Mouse (Mus musculus): Measurements from ENCODE around the gene Nol10. TPM values are rescaled to one million over a fixed set of nuclear protein-coding genes. Genes with fewer than 3 reads are reported as not detected.
"Not testable (repeated sequence)": the region's sequence is repeated elsewhere in the genome, so short reads cannot be mapped to it uniquely, and the experiment has no call there.

The Nol10 gene
- total and polyA plus RNA-seq, 2 experiments from 2014 or later = 2.2 to 7.6 TPM

- no peak overlapping the region for H3K4me3 ChIP-seq (ENCODE audit: low read depth, low read length)
- H3K27me3 ChIP-seq (ENCODE audit: control insufficient read depth, insufficient read depth, low read length) = 0 out of 2 replicates have a peak, but pooled peaks cover 5% of the 10 kb centered on the region
- TF ChIP-seq EP300 (IDR thresholded peaks at IDR 0.05; ENCODE audit: low read depth) = no peak
- no peak for TF ChIP-seq CTCF (IDR thresholded peaks at IDR 0.05; ENCODE audit: low read depth)
- H3K4me1 ChIP-seq (ENCODE audit: control insufficient read depth, insufficient read depth) = 0 out of 2 replicates have a peak, but pooled peaks cover 6% of the 10 kb centered on the region
- H3K9me3 ChIP-seq (replicated peaks; ENCODE audit: control insufficient read depth, low read length) = no peaks in the 10 kb centered on the region
- no peaks in the 10 kb centered on the region for H3K36me3 ChIP-seq (replicated peaks; ENCODE audit: control insufficient read depth, insufficient read depth, low read length)
- DNase-seq (ENCODE audit: low spot score) (no peak), ATAC-seq (ENCODE audit: insufficient read depth, low read depth) (no peak)
- 82% methylated on average over 4 of the region's 4 CpGs for WGBS
- H3K27ac ChIP-seq (ENCODE audit: low read depth) = no peak overlapping the region
- no peak overlapping the region for H3K4me2 ChIP-seq (ENCODE audit: low read depth, low read length)
- H3K9ac ChIP-seq (replicated peaks; ENCODE audit: low read depth, low read length) = no peak overlapping the region
Measured at GRCm38 (mm10) chr12:17450908-17451307, 102.7 kb downstream of the Nol10 start.

DNA sequence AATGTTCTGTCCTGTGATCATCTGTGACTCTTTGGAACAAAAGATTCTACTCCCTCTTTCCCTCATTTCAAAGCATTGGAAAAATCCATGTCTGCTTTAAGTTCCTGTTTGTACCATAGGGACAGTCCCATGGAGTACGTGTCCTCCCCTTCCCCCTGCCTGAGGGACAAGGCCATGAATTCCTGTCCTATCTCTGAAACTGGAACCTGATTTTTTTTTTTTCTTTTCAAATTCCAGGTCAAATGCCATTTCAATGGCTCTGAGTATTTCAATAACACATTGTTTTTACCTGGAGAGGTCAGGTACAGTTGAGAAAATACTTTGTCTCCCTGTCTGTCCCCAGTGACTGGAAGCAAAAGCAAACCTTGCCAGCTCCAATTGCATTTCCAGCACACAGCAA, 104.0 kb downstream of the Nol10 start:
- Histone ChIP-seq H3K4me2 (ENCODE audit: low read depth, low read length) (no peak overlapping the region), H3K36me3 (replicated peaks; ENCODE audit: control insufficient read depth, insufficient read depth, low read length) (no peaks in the 10 kb centered on the region), H3K9ac (replicated peaks; ENCODE audit: low read depth, low read length) (no peak overlapping the region), H3K27ac (ENCODE audit: low read depth) (no peak overlapping the region), H3K9me3 (replicated peaks; ENCODE audit: control insufficient read depth, low read length) (no peaks in the 10 kb centered on the region), H3K27me3 (ENCODE audit: control insufficient read depth, insufficient read depth, low read length) (0 out of 2 replicates have a peak, but pooled peaks cover under 1% of the 10 kb centered on the region), H3K4me1 (ENCODE audit: control insufficient read depth, insufficient read depth) (0 out of 2 replicates have a peak, but pooled peaks cover 6% of the 10 kb centered on the region), H3K4me3 (ENCODE audit: low read depth, low read length) (no peak overlapping the region)
- ATAC-seq (ENCODE audit: insufficient read depth, low read depth) (no peak), DNase-seq (ENCODE audit: low spot score) (no peak)
- WGBS = 29% methylated on average over 1 of the region's 1 CpGs
- no peak for TF ChIP-seq CTCF (IDR thresholded peaks at IDR 0.05; ENCODE audit: low read depth)

- 56% methylated on average over 5 of the region's 5 CpGs for WGBS
- ATAC-seq (ENCODE audit: insufficient read depth, low read depth) = no peak
Measured at GRCm38 (mm10) chr12:17453918-17454317, 105.7 kb downstream of the Nol10 start.

GRCm38 (mm10) chr12:17455096-17455495, 106.8 kb downstream of the Nol10 start:
- no peak overlapping the region for H3K9ac ChIP-seq (replicated peaks; ENCODE audit: low read depth, low read length)
- no peaks in the 10 kb centered on the region for H3K9me3 ChIP-seq (replicated peaks; ENCODE audit: control insufficient read depth, low read length)
- no peak overlapping the region for H3K4me2 ChIP-seq (ENCODE audit: low read depth, low read length)
- no peak for DNase-seq (ENCODE audit: low spot score)
- 60% methylated on average over 5 of the region's 5 CpGs for WGBS
- no peak overlapping the region for H3K27ac ChIP-seq (ENCODE audit: low read depth)
- TF ChIP-seq EP300 (IDR thresholded peaks at IDR 0.05; ENCODE audit: low read depth) (no peak), CTCF (IDR thresholded peaks at IDR 0.05; ENCODE audit: low read depth) (no peak)
- H3K36me3 ChIP-seq (replicated peaks; ENCODE audit: control insufficient read depth, insufficient read depth, low read length) = no peaks in the 10 kb centered on the region
- H3K4me3 ChIP-seq (ENCODE audit: low read depth, low read length) = no peak overlapping the region
- H3K27me3 ChIP-seq (ENCODE audit: control insufficient read depth, insufficient read depth, low read length) = no peaks in the 10 kb centered on the region
- ATAC-seq (ENCODE audit: insufficient read depth, low read depth) = no peak
- H3K4me1 ChIP-seq (ENCODE audit: control insufficient read depth, insufficient read depth) = no peaks in the 10 kb centered on the region

More at GRCm38 (mm10) chr12:17453918-17454317, 105.7 kb downstream of the Nol10 start:
- H3K27ac ChIP-seq (ENCODE audit: low read depth) = no peak overlapping the region
- H3K4me3 ChIP-seq (ENCODE audit: low read depth, low read length) = no peak overlapping the region
- H3K27me3 ChIP-seq (ENCODE audit: control insufficient read depth, insufficient read depth, low read length) = no peaks in the 10 kb centered on the region
- no peaks in the 10 kb centered on the region for H3K9me3 ChIP-seq (replicated peaks; ENCODE audit: control insufficient read depth, low read length)
- H3K4me1 ChIP-seq (ENCODE audit: control insufficient read depth, insufficient read depth) = 0 out of 2 replicates have a peak, but pooled peaks cover 6% of the 10 kb centered on the region
- no peaks in the 10 kb centered on the region for H3K36me3 ChIP-seq (replicated peaks; ENCODE audit: control insufficient read depth, insufficient read depth, low read length)
- no peak overlapping the region for H3K4me2 ChIP-seq (ENCODE audit: low read depth, low read length)
- no peak for DNase-seq (ENCODE audit: low spot score)
- H3K9ac ChIP-seq (replicated peaks; ENCODE audit: low read depth, low read length) = no peak overlapping the region
- TF ChIP-seq CTCF (IDR thresholded peaks at IDR 0.05; ENCODE audit: low read depth) (no peak), EP300 (IDR thresholded peaks at IDR 0.05; ENCODE audit: low read depth) (no peak)

GRCm38 (mm10) chr12:17459223-17459622, 111.0 kb downstream of the Nol10 start:
- H3K27me3 ChIP-seq (ENCODE audit: control insufficient read depth, insufficient read depth, low read length); H3K4me2 ChIP-seq (ENCODE audit: low read depth, low read length); H3K36me3 ChIP-seq (replicated peaks; ENCODE audit: control insufficient read depth, insufficient read depth, low read length); H3K4me1 ChIP-seq (ENCODE audit: control insufficient read depth, insufficient read depth); H3K9me3 ChIP-seq (replicated peaks; ENCODE audit: control insufficient read depth, low read length); H3K9ac ChIP-seq (replicated peaks; ENCODE audit: low read depth, low read length); H3K4me3 ChIP-seq (ENCODE audit: low read depth, low read length); DNase-seq (ENCODE audit: low spot score); H3K27ac ChIP-seq (ENCODE audit: low read depth); ATAC-seq (ENCODE audit: insufficient read depth, low read depth): not testable (repeated sequence)
- WGBS = 87% methylated on average over 4 of the region's 4 CpGs

DNA sequence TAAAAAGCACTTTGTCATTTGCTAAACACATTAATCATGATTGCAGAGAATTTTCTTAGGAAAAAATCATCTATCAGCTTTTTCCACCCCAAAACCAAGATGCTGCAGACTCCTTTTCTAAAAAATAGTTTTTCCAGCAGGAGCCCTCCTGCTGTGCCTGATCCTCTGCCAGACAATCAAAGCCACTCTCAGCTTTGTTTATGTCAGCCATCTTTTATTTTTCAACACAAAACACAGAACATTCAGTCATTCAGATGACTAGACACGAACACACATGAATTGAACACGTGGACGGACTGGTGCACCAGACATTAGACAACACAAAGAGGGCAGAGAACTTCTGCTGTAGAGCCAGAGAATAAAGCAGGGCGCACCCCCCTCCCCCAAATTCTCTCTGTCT, 115.4 kb downstream of the Nol10 start:
- DNase-seq (ENCODE audit: low spot score) (no peak), ATAC-seq (ENCODE audit: insufficient read depth, low read depth) (no peak)
- Histone ChIP-seq H3K4me1 (ENCODE audit: control insufficient read depth, insufficient read depth) (0 out of 2 replicates have a peak, but pooled peaks cover 6% of the 10 kb centered on the region), H3K9me3 (replicated peaks; ENCODE audit: control insufficient read depth, low read length) (no peaks in the 10 kb centered on the region), H3K4me3 (ENCODE audit: low read depth, low read length) (no peak overlapping the region), H3K27ac (ENCODE audit: low read depth) (no peak overlapping the region), H3K27me3 (ENCODE audit: control insufficient read depth, insufficient read depth, low read length) (no peaks in the 10 kb centered on the region), H3K4me2 (ENCODE audit: low read depth, low read length) (no peak overlapping the region), H3K9ac (replicated peaks; ENCODE audit: low read depth, low read length) (no peak overlapping the region), H3K36me3 (replicated peaks; ENCODE audit: control insufficient read depth, insufficient read depth, low read length) (no peaks in the 10 kb centered on the region)
- 88% methylated on average over 4 of the region's 4 CpGs for WGBS
- TF ChIP-seq CTCF (IDR thresholded peaks at IDR 0.05; ENCODE audit: low read depth) = no peak
- TF ChIP-seq EP300 (IDR thresholded peaks at IDR 0.05; ENCODE audit: low read depth) = no peak

- ATAC-seq (ENCODE audit: insufficient read depth, low read depth) = not testable (repeated sequence)
Measured at GRCm38 (mm10) chr12:17464550-17464949, 116.3 kb downstream of the Nol10 start.

More at GRCm38 (mm10) chr12:17464550-17464949, 116.3 kb downstream of the Nol10 start:
- not testable (repeated sequence) for H3K4me2 ChIP-seq (ENCODE audit: low read depth, low read length); H3K27me3 ChIP-seq (ENCODE audit: control insufficient read depth, insufficient read depth, low read length); H3K36me3 ChIP-seq (replicated peaks; ENCODE audit: control insufficient read depth, insufficient read depth, low read length); DNase-seq (ENCODE audit: low spot score); H3K4me1 ChIP-seq (ENCODE audit: control insufficient read depth, insufficient read depth); H3K4me3 ChIP-seq (ENCODE audit: low read depth, low read length); H3K9me3 ChIP-seq (replicated peaks; ENCODE audit: control insufficient read depth, low read length); H3K27ac ChIP-seq (ENCODE audit: low read depth); H3K9ac ChIP-seq (replicated peaks; ENCODE audit: low read depth, low read length)
- WGBS = 90% methylated on average over 5 of the region's 5 CpGs

Data from heart, postnatal 0 days (tissue).